Mouse (Mus musculus): ENCODE results near the gene Ushbp1. TPM values are rescaled to one million over a fixed set of nuclear protein-coding genes. Genes with fewer than 3 reads are reported as not detected.
"Not testable (repeated sequence)": the region's sequence is repeated elsewhere in the genome, so short reads cannot be mapped to it uniquely, and the experiment has no call there.

Gene Ushbp1
- polyA plus RNA-seq, 1 experiment from 2014 or later: 7.1 TPM

DNA sequence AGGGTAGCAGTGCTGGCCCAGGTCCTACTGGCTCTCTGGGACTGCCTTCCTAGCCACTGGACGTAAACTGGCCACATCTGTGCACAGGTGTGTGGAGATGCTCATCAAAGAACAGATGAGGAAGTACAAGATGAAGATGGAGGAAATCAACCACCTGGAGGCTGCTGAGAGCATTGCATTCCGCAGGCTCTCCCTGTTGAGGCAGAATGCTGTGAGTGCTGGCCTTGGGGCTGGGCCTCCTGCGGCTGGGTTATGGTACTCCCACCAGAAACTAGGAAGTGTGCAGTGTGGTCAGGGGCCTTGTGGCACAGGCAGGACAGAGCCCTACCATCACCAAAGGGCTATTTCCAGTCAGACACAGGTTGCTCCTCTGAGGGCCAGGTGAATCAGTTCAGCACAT, 37.6 kb downstream of the Ushbp1 start:
- no peak for ATAC-seq (ENCODE audit: low FRiP score)
- H3K4me1 ChIP-seq (replicated peaks): no peaks in the 10 kb centered on the region
- H3K27ac ChIP-seq: no peak overlapping the region
- WGBS: 94% methylated on average over 3 of the region's 3 CpGs
- H3K9ac ChIP-seq: no peak overlapping the region
- no peak overlapping the region for H3K4me3 ChIP-seq
- H3K9me3 ChIP-seq: no peaks in the 10 kb centered on the region
- no peak overlapping the region for H3K4me2 ChIP-seq
- H3K27me3 ChIP-seq: no peaks in the 10 kb centered on the region
- H3K36me3 ChIP-seq: peaks cover 84% of the 10 kb centered on the region

DNA sequence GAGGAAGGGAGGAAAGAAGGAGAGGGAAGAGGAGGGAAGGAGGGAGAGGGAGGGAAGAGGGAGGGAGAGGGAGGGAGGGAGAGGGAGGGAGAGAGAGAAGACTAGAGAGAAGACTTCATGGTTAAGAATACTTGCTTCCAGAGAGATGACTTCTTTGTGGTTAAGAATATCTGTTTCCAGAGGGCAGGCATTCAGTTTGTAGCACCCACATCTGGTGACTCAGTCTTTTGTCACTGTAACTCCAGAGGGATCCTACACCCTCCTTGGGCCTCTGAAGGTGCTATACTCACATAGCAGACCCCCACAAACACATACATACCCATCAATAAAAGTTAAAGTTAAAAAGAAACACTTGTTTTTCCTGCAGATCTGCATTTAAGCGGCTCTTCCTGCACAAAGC, 44.1 kb downstream of the Ushbp1 start:
- no peak overlapping the region for H3K4me3 ChIP-seq
- H3K9me3 ChIP-seq: no peaks in the 10 kb centered on the region
- no peak overlapping the region for H3K27ac ChIP-seq
- WGBS: 100% methylated on average over 1 of the region's 1 CpGs
- no peaks in the 10 kb centered on the region for H3K27me3 ChIP-seq
- H3K9ac ChIP-seq: no peak overlapping the region
- no peak overlapping the region for H3K4me2 ChIP-seq
- no peaks in the 10 kb centered on the region for H3K4me1 ChIP-seq (replicated peaks)
- no peak for ATAC-seq (ENCODE audit: low FRiP score)
- peaks cover 98% of the 10 kb centered on the region for H3K36me3 ChIP-seq

- no peak overlapping the region for H3K9ac ChIP-seq
- WGBS: 80% methylated on average over 3 of the region's 3 CpGs
- no peaks in the 10 kb centered on the region for H3K27me3 ChIP-seq
Measured at GRCm38 (mm10) chr8:71351117-71351516, 44.5 kb downstream of the Ushbp1 start.

DNA sequence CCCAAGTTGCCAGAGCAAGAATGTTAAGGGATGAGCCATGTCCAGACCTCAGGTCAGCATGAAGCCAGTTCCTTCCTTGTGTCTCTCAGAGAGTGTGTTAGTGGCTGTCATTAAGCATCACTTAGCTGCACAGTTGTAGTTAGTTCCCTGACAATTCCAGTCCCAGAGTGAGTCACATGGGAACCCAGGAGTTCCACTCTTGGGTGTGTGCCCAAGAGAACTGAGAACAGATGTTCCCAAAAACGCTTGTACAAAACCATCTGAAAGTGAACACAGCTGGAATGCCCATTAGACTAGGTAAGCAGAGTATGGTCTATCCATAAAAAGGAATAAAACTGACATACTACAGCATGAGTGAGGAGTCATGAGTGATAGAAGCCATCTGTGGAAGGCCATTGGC, 49.0 kb downstream of the Ushbp1 start:
- 83% methylated on average over 1 of the region's 1 CpGs for WGBS
- H3K4me3 ChIP-seq: no peak overlapping the region
- no peak overlapping the region for H3K27ac ChIP-seq
- H3K36me3 ChIP-seq: peaks cover 97% of the 10 kb centered on the region
- no peaks in the 10 kb centered on the region for H3K27me3 ChIP-seq
- H3K9ac ChIP-seq: no peak overlapping the region
- no peak for ATAC-seq (ENCODE audit: low FRiP score)
- no peaks in the 10 kb centered on the region for H3K9me3 ChIP-seq
- H3K4me1 ChIP-seq (replicated peaks): no peaks in the 10 kb centered on the region
- H3K4me2 ChIP-seq: no peak overlapping the region

More at GRCm38 (mm10) chr8:71351117-71351516, 44.5 kb downstream of the Ushbp1 start:
- ATAC-seq (ENCODE audit: low FRiP score): no peak
- Histone ChIP-seq H3K9me3 (no peaks in the 10 kb centered on the region), H3K4me2 (no peak overlapping the region), H3K27ac (no peak overlapping the region), H3K4me1 (replicated peaks) (no peaks in the 10 kb centered on the region), H3K36me3 (peaks cover 98% of the 10 kb centered on the region), H3K4me3 (no peak overlapping the region)

DNA sequence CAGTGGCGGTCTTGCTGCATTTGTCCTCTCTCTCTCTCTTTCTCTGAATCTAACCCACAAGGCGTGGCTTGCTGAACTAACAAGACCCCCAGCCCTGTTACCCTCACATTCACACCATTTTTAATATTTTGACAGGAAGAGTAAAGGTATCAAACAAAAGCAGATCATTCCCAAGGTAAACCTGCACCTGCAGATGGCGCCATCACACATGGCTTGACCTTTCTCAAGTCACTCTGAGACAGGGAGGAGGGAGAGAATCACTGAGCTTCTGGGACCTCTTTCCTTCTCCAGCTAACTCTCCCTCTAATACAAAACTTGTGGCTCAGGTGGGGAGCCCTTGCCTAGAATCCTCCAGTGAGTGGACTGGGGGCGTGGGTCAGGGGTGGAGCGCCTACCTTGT, 55.0 kb downstream of the Ushbp1 start:
- Histone ChIP-seq H3K9ac (no peak overlapping the region), H3K4me2 (no peak overlapping the region), H3K4me3 (no peak overlapping the region), H3K9me3 (no peaks in the 10 kb centered on the region), H3K36me3 (peaks cover 83% of the 10 kb centered on the region), H3K4me1 (replicated peaks) (no peaks in the 10 kb centered on the region), H3K27ac (no peak overlapping the region), H3K27me3 (no peaks in the 10 kb centered on the region)
- no peak for ATAC-seq (ENCODE audit: low FRiP score)
- WGBS: 79% methylated on average over 5 of the region's 5 CpGs

- H3K4me1 ChIP-seq (replicated peaks); H3K27me3 ChIP-seq; H3K9me3 ChIP-seq; ATAC-seq (ENCODE audit: low FRiP score); H3K27ac ChIP-seq; H3K4me2 ChIP-seq; H3K4me3 ChIP-seq; H3K9ac ChIP-seq: not testable (repeated sequence)
- peaks cover 74% of the 10 kb centered on the region for H3K36me3 ChIP-seq
- WGBS: 91% methylated on average over 6 of the region's 6 CpGs
Measured at GRCm38 (mm10) chr8:71337834-71338233, 57.8 kb downstream of the Ushbp1 start.

Other genes starting within 250 kb of the Ushbp1 start
- gene Myo9b, start 123.1 kb downstream of the Ushbp1 start, polyA plus RNA-seq (2015; fragmentation: Nextera tagmentation; extraction: Ambion mirVana): 16.4 and 18.5 TPM in 2 replicates
- 58.2 and 58.7 TPM in 2 replicates for gene Haus8, start 122.9 kb downstream of the Ushbp1 start, polyA plus RNA-seq (2015; fragmentation: Nextera tagmentation; extraction: Ambion mirVana)
- gene Use1, start 29.0 kb downstream of the Ushbp1 start, polyA plus RNA-seq (2015; fragmentation: Nextera tagmentation; extraction: Ambion mirVana): 109 and 112 TPM in 2 replicates
- 4.6 and 6.2 TPM in 2 replicates for gene Ocel1, start 24.5 kb downstream of the Ushbp1 start, polyA plus RNA-seq (2015; fragmentation: Nextera tagmentation; extraction: Ambion mirVana)
- gene Nr2f6, start 13.8 kb downstream of the Ushbp1 start, polyA plus RNA-seq (2015; fragmentation: Nextera tagmentation; extraction: Ambion mirVana): 20.2 and 21.3 TPM in 2 replicates
- gene Babam1, start 1.1 kb upstream of the Ushbp1 start, polyA plus RNA-seq (2015; fragmentation: Nextera tagmentation; extraction: Ambion mirVana): 83.3 and 90.9 TPM in 2 replicates
- 9.5 and 10.3 TPM in 2 replicates for gene Ankle1, start 10.2 kb upstream of the Ushbp1 start, polyA plus RNA-seq (2015; fragmentation: Nextera tagmentation; extraction: Ambion mirVana)
- 127 and 136 TPM in 2 replicates for gene Abhd8, start 67.9 kb upstream of the Ushbp1 start, polyA plus RNA-seq (2015; fragmentation: Nextera tagmentation; extraction: Ambion mirVana)
- 222 and 230 TPM in 2 replicates for gene Mrpl34, start 69.2 kb upstream of the Ushbp1 start, polyA plus RNA-seq (2015; fragmentation: Nextera tagmentation; extraction: Ambion mirVana)
- gene Dda1, start 73.4 kb upstream of the Ushbp1 start, polyA plus RNA-seq (2015; fragmentation: Nextera tagmentation; extraction: Ambion mirVana): 212 and 214 TPM in 2 replicates
- 6.6 and 7.1 TPM in 2 replicates for gene Ano8, start 90.2 kb upstream of the Ushbp1 start, polyA plus RNA-seq (2015; fragmentation: Nextera tagmentation; extraction: Ambion mirVana)
- 13.7 and 14.3 TPM in 2 replicates for gene Gtpbp3, start 92.3 kb upstream of the Ushbp1 start, polyA plus RNA-seq (2015; fragmentation: Nextera tagmentation; extraction: Ambion mirVana)
- gene Plvap, start 116.0 kb upstream of the Ushbp1 start, polyA plus RNA-seq (2015; fragmentation: Nextera tagmentation; extraction: Ambion mirVana): 13.8 and 14.0 TPM in 2 replicates
- 0.31 and 0.49 TPM in 2 replicates for gene Ccdc194, start 129.9 kb upstream of the Ushbp1 start, polyA plus RNA-seq (2015; fragmentation: Nextera tagmentation; extraction: Ambion mirVana)
- gene Bst2, start 141.7 kb upstream of the Ushbp1 start, polyA plus RNA-seq (2015; fragmentation: Nextera tagmentation; extraction: Ambion mirVana): 16.0 and 17.2 TPM in 2 replicates
- 55.3 and 59.6 TPM in 2 replicates for gene Mvb12a, start 147.1 kb upstream of the Ushbp1 start, polyA plus RNA-seq (2015; fragmentation: Nextera tagmentation; extraction: Ambion mirVana)
- 0.19 TPM in 1 of 2 replicates, not detected in the other for gene Tmem221, start 163.1 kb upstream of the Ushbp1 start, polyA plus RNA-seq (2015; fragmentation: Nextera tagmentation; extraction: Ambion mirVana)
- not detected in 2 replicates for gene Nxnl1, start 170.8 kb upstream of the Ushbp1 start, polyA plus RNA-seq (2015; fragmentation: Nextera tagmentation; extraction: Ambion mirVana)
- 78.5 and 81.9 TPM in 2 replicates for gene Slc27a1, start 173.1 kb upstream of the Ushbp1 start, polyA plus RNA-seq (2015; fragmentation: Nextera tagmentation; extraction: Ambion mirVana)
- 197 and 204 TPM in 2 replicates for gene Pgls, start 196.4 kb upstream of the Ushbp1 start, polyA plus RNA-seq (2015; fragmentation: Nextera tagmentation; extraction: Ambion mirVana)
- gene Fam129c, start 201.8 kb upstream of the Ushbp1 start, polyA plus RNA-seq (2015; fragmentation: Nextera tagmentation; extraction: Ambion mirVana): 6.9 and 8.2 TPM in 2 replicates
- gene Colgalt1, start 215.2 kb upstream of the Ushbp1 start, polyA plus RNA-seq (2015; fragmentation: Nextera tagmentation; extraction: Ambion mirVana): 57.5 and 63.2 TPM in 2 replicates